Mouse (Mus musculus) lung, adult 2 months (tissue): ENCODE results near the gene Gipc3.

Source experiments
- CTCF ChIP-seq: fragments of 200-500 bp; IDR thresholded peaks from 2 replicates; pipeline ENCODE4 v1.5.1; 2011; ENCODE audit warnings: mild to moderate bottlenecking, low read length, control low read depth; ENCODE audit not compliant: insufficient read depth
- POLR2A ChIP-seq: fragments of 200-500 bp; IDR thresholded peaks from 2 replicates; pipeline ENCODE4 v1.6.1; 2011; ENCODE audit warnings: low read depth, mild to moderate bottlenecking, control low read depth, low read length, borderline replicate concordance; ENCODE audit errors: extremely low read depth

DNA sequence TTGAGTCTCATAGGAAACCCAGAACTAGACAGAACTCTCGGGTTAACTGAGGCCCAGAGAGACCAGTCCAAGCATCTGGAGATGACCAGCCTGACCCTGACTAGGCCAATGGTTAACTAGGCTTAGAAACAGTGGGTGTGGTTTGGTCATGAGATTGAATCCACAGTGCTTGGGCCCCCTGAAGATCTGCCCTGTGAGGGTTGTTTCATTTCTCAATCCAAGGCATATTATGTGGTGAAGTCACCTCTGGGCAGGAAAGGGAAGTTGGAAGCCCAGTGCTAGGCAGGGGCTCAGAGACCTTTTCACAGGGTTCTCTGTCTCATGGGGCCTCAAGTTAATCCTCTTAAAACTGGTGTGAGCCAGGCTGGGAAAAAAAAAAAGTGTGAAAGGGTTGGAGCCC is 15.8 kb upstream of the Gipc3 start:
- TF ChIP-seq CTCF (no peak), POLR2A (no peak)
